Mouse (Mus musculus) kidney, adult 10 weeks (tissue): Measurements from ENCODE around the gene Gm10409. TPM values are rescaled to one million over a fixed set of nuclear protein-coding genes. Genes with fewer than 3 reads are reported as not detected.

Experiments
- polyA plus RNA-seq: library from polyadenylated mRNA; stranded (reverse); fragments of 350-450 nt; fragmentation: Illumina TruSeq; extraction: RNeasy Lipid Tissue Mini Kit (QIAGEN cat#74804); gene quantifications from one replicate; pipeline ENCODE4 v1.2.3, GENCODE M21; 2014; ENCODE audit warnings: low read depth, low replicate concordance

Gm10409 gene
- not detected for polyA plus RNA-seq

DNA sequence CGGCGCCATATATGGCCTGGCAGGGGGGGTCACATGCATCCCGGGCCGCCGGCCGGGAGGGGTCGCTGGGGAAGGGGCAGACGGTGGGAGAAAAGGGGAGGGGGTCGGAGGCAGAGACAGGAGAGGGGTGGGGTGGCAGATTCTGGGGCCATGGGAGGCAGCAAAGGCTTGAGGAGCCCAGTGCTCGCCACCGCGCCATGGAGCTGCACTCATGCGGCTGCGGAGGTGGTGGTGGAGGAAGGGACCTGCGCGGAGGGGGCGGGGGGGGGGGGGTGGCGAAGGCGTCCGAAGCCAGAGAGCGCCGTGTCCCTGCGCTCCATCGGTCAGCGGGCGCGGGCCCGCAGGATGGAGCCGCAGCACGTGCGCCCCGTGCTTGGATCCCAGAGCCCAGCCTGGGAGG lies at the start of gene Gm10409:
TSS of gene Gm10409 (plus strand) at position 301 of the 400 bp plus-strand sequence.

DNA sequence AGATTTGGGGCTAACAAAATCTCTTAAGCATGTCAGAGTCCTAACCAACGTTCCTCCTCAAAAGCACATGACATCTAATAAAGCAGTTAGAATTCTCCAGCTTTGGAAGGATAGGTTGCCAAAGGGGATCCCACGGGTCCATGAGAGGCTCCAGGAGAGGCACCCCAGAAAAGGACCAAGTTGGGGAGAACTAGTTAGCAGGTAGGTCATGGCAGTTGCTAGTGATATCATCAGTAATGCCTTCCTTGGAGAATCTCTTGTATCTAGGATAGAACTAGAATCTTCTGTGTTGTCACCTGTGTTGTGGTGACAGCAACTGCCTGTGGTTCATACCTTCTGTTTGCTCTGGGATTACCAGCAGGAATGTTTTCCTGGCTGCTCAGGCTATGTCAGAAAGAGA lies 17.6 kb upstream of the Gm10409 start, which contains the start of gene Gm10413:
TSS of gene Gm10413 (plus strand) at position 301 of the 400 bp plus-strand sequence.

GRCm38 (mm10) chr14:3427803-3428202 lies 15.4 kb downstream of the Gm10409 start, which contains the start of gene Gm3005:
Gene Gm3005 (plus strand): TSS chr14:3428103.

DNA sequence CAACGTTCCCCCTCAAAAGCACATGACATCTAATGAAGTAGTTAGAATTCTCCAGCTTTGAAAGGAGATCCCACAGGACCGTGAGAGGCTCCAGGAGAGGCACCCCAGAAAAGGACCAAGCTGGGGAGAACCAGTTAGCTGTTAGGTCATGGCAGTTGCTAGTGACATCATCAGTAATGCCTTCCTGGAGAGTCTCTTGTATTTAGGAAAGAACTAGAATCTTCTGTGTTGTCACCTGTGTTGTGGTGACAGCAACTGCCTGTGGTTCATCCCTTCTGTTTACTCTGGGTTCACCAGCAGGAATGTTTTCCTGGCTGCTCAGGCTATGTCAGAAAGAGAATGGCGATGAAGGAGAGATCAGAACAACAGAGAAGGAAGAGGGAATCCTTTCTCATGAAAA lies 36.7 kb downstream of the Gm10409 start, which contains the start of gene Gm10408:
TSS of gene Gm10408 (plus strand) at position 301 of the 400 bp plus-strand sequence.

Other genes with a start within 250 kb of the Gm10409 start
- not detected for gene Gm5795, start 224.4 kb upstream of the Gm10409 start, polyA plus RNA-seq
- 0.49 TPM for gene D830030K20Rik, start 204.1 kb upstream of the Gm10409 start, polyA plus RNA-seq
- not detected for gene Gm2956, start 80.0 kb upstream of the Gm10409 start, polyA plus RNA-seq
- gene Gm10413, start 17.5 kb upstream of the Gm10409 start, polyA plus RNA-seq, result not detected
- not detected for gene Gm3005, start 15.5 kb downstream of the Gm10409 start, polyA plus RNA-seq
- not detected for gene Gm10408, start 36.8 kb downstream of the Gm10409 start, polyA plus RNA-seq
- gene Gm3012, start 221.9 kb downstream of the Gm10409 start, polyA plus RNA-seq, result not detected
- not detected for gene Gm3020, start 239.4 kb downstream of the Gm10409 start, polyA plus RNA-seq